Mouse (Mus musculus) macrophage (primary cell): ENCODE measurements around the gene Gm29133. TPM values are rescaled to one million over a fixed set of nuclear protein-coding genes. Genes with fewer than 3 reads are reported as not detected.

Source experiments
- H3K27ac ChIP-seq: fragments of 350-480 bp; formaldehyde crosslinking; 2 replicates; pipeline ENCODE4 v1.9.0; 2021
- H3K36me3 ChIP-seq: fragments of 350-480 bp; formaldehyde crosslinking; 2 replicates; pipeline ENCODE4 v1.9.0; 2021; ENCODE audit errors: inconsistent target
- H3K4me3 ChIP-seq: fragments of 350-480 bp; formaldehyde crosslinking; 2 replicates; pipeline ENCODE4 v1.9.0; 2021; ENCODE audit errors: inconsistent target
- H3K79me2 ChIP-seq: fragments of 350-480 bp; formaldehyde crosslinking; 2 replicates; pipeline ENCODE4 v1.9.0; 2021; ENCODE audit errors: inconsistent target
- WGBS: methylation state at CpG from one replicate; pipeline ENCODE4 v1.1.7; 2026; ENCODE audit warnings: inconsistent platforms; ENCODE audit not compliant: missing documents; 5-methylcytosine and 5-hydroxymethylcytosine counted together
- polyA plus RNA-seq: library from polyadenylated mRNA; stranded (reverse); fragments of 250-400 nt; gene quantifications from 3 replicates; pipeline ENCODE4 v1.2.4, GENCODE M21; 2018; ENCODE audit warnings: inconsistent platforms

Gene Gm29133
- polyA plus RNA-seq, 1 experiment from 2014 or later: not detected

GRCm38 (mm10) chr3:75835286-75835967, 87.4 kb downstream of the Gm29133 start:
- Histone ChIP-seq H3K36me3 (no peaks in the 10 kb centered on the region), H3K27ac (no peak overlapping the region), H3K79me2 (no peaks in the 10 kb centered on the region), H3K4me3 (no peak overlapping the region)
- WGBS: 16% methylated on average over 5 of the region's 5 CpGs

Other genes with a start within 250 kb of the Gm29133 start
- gene Pdcd10, start 191.3 kb upstream of the Gm29133 start, polyA plus RNA-seq: 79.2 to 159 TPM (median 82.1 TPM) in 3 replicates
- gene Serpini1, start 190.7 kb upstream of the Gm29133 start, polyA plus RNA-seq: 0.11 to 0.16 TPM (median 0.15 TPM) in 3 replicates
- gene Golim4, start 208.8 kb downstream of the Gm29133 start, polyA plus RNA-seq: 7.3 to 20.0 TPM (median 16.6 TPM) in 3 replicates